Mouse (Mus musculus) embryonic stem cell, embryonic (primary cell): ENCODE results near the gene Adamts1.

Source experiments
- CTCF ChIA-PET, 4 experiments: fragments of 300-600 bp in 2 of 4; fragments of 350-600 bp in 2 of 4; sonication (Branson Sonifier 250); formaldehyde crosslinking; loops; one replicate each; lab custom pipeline; 2022; ENCODE audit warnings: inconsistent platforms in 2 of 4; lab: Charles Lee
- POLR2A ChIA-PET, 4 experiments: fragments of 300-600 bp in 2 of 4; fragments of 350-600 bp in 2 of 4; sonication (Branson Sonifier 250); formaldehyde crosslinking; loops; one replicate each; lab custom pipeline; 2022; ENCODE audit warnings: antibody characterized with exemption in 4 of 4, inconsistent platforms in 1 of 4; lab: Charles Lee

Adamts1 gene

DNA sequence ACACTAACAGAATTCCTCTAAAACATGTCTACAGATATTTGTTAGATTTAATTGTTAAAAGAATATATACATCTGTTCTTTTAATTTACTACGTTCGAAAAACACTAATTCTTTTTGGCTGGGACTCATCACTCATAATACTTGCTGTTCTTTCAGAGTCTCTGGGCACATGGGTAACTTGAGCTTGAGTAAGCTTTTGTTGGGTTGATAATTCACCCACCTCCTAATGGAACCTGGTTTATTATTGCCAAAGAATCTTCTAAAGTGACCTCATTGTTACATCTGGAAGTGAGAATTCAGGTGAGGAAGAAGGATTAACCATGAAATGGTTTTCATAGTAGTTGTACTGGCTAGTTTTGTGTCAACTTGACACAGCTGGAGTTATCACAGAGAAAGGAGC lies 21.8 kb downstream of the Adamts1 start:
- ChIA-PET POLR2A (no interaction called here), CTCF (interaction anchor here in 1 of 4 experiments (0.5 kb wide), 1 partner anchor 199 kb away, joined by 3 read pairs; no protein-coding TSS in a partner anchor)

GRCm38 (mm10) chr16:85779775-85780174 lies 23.1 kb downstream of the Adamts1 start:
- POLR2A ChIA-PET, result no interaction called here
- CTCF ChIA-PET, result interaction anchor here in 3 of 4 experiments (0.6 to 1.3 kb wide), 3 partner anchors 23 to 1631 kb away, joined by 3 to 4 read pairs (median 3); partner anchors contain the start of gene Adamts1 (in 1 of the 3)

DNA sequence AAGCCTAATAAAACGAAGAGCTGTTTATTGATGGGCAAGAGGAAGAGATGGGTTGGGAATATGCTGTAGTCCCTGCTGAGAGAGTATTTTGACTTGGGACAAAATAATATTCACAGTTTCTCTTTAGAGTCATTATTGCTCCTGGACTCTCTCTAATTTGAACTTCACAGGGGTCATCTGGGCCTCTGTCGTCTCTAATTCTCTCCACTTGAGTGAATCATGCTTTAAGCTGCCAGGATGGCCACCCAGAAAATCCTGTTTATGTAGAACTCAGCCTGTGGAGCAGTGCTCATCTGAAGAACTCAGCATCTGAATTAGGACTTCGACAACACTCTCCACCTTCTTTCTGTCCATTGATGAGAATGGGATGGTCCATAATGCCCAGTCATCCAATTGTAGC lies 30.6 kb downstream of the Adamts1 start:
- ChIA-PET POLR2A (no interaction called here), CTCF (no interaction called here)

GRCm38 (mm10) chr16:85767341-85767740 lies 35.6 kb downstream of the Adamts1 start:
- CTCF ChIA-PET, result no interaction called here
- POLR2A ChIA-PET, result no interaction called here

DNA sequence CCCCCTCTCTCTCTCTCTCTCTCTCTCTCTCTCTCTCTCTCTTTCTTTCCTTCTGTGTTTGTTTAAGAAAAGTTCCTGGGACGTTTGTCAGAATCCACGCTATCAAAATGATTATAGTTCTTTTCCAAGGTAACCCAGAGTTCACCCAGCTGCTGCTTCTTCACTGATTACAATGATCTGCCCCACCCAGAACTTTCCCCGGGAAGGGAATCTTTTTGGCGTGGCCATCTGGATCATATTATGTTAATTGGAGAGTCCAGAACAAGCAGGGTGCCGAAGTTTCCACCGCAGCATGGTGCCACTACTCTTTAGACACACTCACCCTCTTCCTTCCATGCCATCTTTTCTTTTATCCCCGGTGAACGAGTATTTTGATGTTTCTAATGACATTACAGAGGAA lies 37.2 kb downstream of the Adamts1 start:
- CTCF ChIA-PET, result no interaction called here
- POLR2A ChIA-PET, result no interaction called here

GRCm38 (mm10) chr16:85765167-85765566 lies 37.7 kb downstream of the Adamts1 start:
- ChIA-PET POLR2A (no interaction called here), CTCF (no interaction called here)

DNA sequence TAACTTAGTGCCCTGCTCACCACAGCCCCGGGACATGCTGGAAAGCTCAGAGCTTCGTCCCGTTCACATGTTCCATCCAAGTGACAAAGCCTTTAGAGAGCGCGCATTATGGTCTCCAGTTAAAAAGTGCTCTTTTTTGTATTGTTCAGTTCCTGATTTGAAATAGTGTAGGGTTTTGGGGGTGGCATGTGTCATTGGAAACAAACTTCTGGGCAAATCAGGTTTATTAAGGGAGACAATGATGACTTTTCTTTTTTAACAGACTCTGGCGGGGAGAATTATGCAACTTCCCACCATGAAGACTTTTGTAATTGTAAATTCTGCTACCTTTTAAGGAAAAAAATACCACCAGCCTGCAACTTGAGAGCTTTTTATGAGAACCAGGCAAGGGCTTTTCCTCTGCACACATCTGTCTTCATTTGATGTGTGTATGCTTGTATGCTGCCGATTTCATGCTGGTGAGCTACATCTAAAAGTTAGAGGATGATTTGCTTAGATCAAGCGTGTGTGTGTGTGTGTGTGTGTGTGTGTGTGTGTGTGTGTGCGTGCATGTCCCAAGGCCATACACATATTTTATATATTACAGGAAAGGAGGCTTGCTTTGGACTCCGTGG lies 40.8 kb downstream of the Adamts1 start:
- CTCF ChIA-PET, result no interaction called here
- POLR2A ChIA-PET, result no interaction called here

- POLR2A ChIA-PET, result no interaction called here
- CTCF ChIA-PET, result no interaction called here
Observed at GRCm38 (mm10) chr16:85760961-85761580, 41.8 kb downstream of the Adamts1 start.

GRCm38 (mm10) chr16:85756101-85756819 lies 46.7 kb downstream of the Adamts1 start:
- CTCF ChIA-PET, result no interaction called here

DNA sequence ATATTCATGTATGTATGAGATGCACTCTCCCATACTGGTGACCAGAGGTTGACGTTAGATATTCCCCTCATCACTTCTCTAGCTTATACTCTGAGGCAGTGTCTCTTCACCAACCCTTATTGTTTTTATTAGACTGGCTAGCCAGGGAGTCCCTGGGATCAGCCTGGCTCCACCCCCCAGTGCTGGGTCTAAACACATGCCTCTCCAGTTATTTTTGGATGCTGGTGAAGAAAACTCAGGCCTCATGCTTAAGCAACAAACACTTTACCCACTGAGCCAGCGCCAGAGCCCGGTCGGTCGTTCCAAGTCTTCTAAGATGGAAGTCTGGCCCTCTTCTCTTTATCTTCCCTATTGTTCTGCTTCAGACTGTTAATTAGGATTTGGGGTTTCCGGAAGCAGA lies 53.6 kb downstream of the Adamts1 start:
- CTCF ChIA-PET, result no interaction called here

More at GRCm38 (mm10) chr16:85756101-85756819, 46.7 kb downstream of the Adamts1 start:
- POLR2A ChIA-PET, result no interaction called here

GRCm38 (mm10) chr16:85747589-85748360 lies 55.1 kb downstream of the Adamts1 start:
- ChIA-PET POLR2A (no interaction called here), CTCF (no interaction called here)

More for the DNA sequence above, 53.6 kb downstream of the Adamts1 start:
- POLR2A ChIA-PET, result no interaction called here

GRCm38 (mm10) chr16:85746386-85746785 lies 56.5 kb downstream of the Adamts1 start:
- ChIA-PET CTCF (no interaction called here), POLR2A (interaction anchor here in 1 of 4 experiments (0.5 kb wide), 1 partner anchor 866 kb away, joined by 3 read pairs; no protein-coding TSS in a partner anchor)
